Mouse (Mus musculus) ovary, postnatal 10 days (tissue): Measurements from ENCODE around the gene Olfr412.

Experiments used
- DNase-seq: peaks from one replicate; pipeline ENCODE4 v3.0.0; 2022; ENCODE audit warnings: low spot score

The Olfr412 gene

GRCm38 (mm10) chr11:74413449-74413972, 51.6 kb downstream of the Olfr412 start:
- DNase-seq = no peak

GRCm38 (mm10) chr11:74414112-74414511, 52.2 kb downstream of the Olfr412 start:
- no peak for DNase-seq

GRCm38 (mm10) chr11:74415736-74416135, 53.9 kb downstream of the Olfr412 start:
- DNase-seq = no peak
